Mouse (Mus musculus) layer of hippocampus, adult 6 months (tissue): ENCODE data around the gene Ndufb10. TPM values are rescaled to one million over a fixed set of nuclear protein-coding genes. Genes with fewer than 3 reads are reported as not detected.

Source experiments
- long read RNA-seq, 2 experiments: library from polyadenylated mRNA; unstranded; transcript quantifications; one replicate each; pipeline ENCODE4 v2.0.0; 2019 to 2020
- polyA plus RNA-seq: library from polyadenylated mRNA; unstranded; fragments of <200 nt; fragmentation: Nextera tagmentation; gene quantifications from 2 replicates; pipeline ENCODE4 v1.2.3, GENCODE M21; 2021

Gene Ndufb10
- polyA plus RNA-seq: 1,096 and 1,134 TPM in 2 replicates
- long read RNA-seq, experiment 1, transcript Ndufb10-201 (4 exons, 732 nt): major isoform, 570 of 610 reads
- long read RNA-seq, experiment 1, partial matches to known transcripts: 1 of 610 reads
- long read RNA-seq, experiment 1, other reads (novel, unspliced or antisense): 35 of 610 reads
- long read RNA-seq, experiment 2, transcript Ndufb10-201 (4 exons, 732 nt): major isoform, 69 of 83 reads
- long read RNA-seq, experiment 2, partial matches to known transcripts: 1 of 83 reads
- long read RNA-seq, experiment 2, other reads (novel, unspliced or antisense): 6 of 83 reads

DNA sequence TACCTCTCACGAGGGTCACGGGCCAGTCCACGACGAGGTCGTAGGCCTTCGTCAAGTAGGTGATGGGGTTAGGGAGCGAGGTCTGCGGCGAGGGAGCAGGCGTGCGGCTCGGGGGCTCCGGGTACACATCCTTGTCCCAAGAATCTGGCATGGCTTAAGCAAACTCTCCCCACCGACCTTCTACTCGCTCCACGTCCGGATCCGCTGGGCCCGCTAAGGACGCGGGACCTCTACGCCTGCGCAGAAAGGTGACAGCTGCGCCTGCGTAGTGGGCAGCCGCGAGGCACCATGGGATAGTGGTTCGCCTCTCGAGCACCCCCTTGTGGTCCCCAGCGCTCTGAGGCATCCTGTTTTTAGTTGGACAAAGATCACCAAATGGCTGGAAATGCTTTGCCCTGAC is at the start of gene Ndufb10:
TSS of gene Ndufb10 (minus strand) at position 295 of the 400 bp plus-strand sequence.

DNA sequence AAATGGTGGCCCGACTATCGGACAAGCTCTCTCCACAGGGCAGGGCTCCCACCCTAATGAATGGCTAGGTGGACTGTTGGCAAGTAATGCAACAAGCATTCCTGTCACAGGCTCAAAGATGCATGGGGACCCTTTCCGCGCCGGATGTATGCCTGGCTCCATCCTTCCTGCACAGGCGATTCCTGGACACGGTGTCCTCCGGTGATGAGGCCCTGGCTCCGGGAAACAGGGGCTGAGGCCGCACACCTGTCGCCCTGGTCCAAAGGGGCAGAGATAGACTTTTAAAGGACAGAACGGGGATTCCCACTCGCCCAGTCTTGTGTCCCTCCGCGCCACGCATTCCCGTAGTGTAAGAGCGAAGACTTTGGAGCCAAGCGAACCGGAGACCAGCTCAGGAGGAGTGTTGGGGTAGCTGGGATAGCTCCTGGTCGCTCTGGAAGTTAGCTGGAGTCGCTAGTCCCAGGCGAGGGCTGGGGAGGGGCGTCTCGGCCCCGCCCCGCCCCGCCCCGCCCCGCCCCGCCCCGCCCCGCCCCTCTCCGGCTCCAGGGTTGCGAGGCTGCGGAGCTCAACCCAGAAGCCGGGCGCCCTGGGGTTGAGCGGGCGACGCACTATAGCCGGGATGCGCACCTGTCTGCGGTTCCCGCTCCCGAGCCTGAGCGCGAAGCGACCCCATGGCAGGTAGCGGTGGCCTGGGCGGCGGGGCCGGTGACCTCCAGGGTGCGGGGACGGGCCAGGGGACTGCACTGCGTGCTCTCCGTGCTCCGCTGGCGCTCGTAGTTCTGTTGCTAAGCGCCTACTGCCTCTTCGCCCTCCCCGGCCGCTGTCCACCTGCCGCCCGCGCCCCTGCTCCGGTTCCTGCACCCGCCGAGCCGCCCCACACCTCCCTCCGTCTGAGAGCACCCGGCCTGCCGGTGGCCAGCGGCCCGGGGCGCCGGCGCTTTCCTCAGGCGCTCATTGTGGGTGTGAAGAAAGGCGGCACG is 28.4 kb upstream of the Ndufb10 start, which contains the start of gene Hs3st6:
TSS of gene Hs3st6 (plus strand) at position 574 of the 980 bp plus-strand sequence.

GRCm38 (mm10) chr17:24736330-24737051 is 12.2 kb upstream of the Ndufb10 start, which contains the start of gene Msrb1:
Msrb1 (plus strand) TSS chr17:24736642.

DNA sequence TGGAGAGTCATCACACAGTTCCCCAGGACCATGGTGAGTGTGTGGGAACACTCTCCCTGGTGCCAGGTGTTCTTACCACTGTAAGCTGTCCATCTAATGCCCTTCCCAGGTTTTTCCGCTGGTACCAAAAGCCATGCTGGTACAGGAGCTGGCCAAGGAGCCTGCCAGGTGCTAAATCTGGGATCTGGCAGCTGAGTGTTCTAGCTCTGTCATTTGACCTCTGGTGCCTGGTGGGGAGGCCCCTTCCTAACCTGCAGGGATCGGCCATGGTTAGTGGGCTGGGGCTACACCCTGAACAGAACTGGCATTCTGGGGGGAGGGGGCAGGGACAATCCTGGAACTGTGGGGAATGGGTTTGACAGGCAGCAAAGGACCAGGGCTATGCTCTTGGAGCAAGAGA is 3.3 kb upstream of the Ndufb10 start, which contains the start of gene Rpl3l:
TSS of gene Rpl3l (plus strand) at position 203 of the 400 bp plus-strand sequence.

DNA sequence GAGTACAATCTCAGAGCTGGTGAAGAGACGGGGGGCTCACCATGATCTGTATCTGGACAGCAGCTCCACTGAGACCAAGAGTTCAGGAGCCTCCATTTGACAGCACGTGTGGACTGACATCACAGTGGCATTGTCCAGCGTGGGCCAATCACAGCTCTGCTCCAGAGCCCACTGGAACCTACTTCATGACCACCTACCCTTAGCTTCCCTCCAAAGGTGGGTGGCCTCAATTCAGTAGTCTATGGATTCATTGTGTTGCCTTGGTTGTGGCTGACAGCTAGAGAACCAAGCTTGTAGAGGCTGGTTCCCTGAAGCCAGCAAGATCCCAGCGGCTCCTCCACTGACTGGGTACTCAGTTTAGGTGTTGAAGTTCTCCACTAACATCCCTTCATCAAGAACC is 6.3 kb downstream of the Ndufb10 start, which contains the start of the genes Rnf151 and Rps2:
TSS of gene Rnf151 (minus strand) at position 121 of the 400 bp plus-strand sequence.
TSS of gene Rps2 (plus strand) at position 174 of the 400 bp plus-strand sequence.

DNA sequence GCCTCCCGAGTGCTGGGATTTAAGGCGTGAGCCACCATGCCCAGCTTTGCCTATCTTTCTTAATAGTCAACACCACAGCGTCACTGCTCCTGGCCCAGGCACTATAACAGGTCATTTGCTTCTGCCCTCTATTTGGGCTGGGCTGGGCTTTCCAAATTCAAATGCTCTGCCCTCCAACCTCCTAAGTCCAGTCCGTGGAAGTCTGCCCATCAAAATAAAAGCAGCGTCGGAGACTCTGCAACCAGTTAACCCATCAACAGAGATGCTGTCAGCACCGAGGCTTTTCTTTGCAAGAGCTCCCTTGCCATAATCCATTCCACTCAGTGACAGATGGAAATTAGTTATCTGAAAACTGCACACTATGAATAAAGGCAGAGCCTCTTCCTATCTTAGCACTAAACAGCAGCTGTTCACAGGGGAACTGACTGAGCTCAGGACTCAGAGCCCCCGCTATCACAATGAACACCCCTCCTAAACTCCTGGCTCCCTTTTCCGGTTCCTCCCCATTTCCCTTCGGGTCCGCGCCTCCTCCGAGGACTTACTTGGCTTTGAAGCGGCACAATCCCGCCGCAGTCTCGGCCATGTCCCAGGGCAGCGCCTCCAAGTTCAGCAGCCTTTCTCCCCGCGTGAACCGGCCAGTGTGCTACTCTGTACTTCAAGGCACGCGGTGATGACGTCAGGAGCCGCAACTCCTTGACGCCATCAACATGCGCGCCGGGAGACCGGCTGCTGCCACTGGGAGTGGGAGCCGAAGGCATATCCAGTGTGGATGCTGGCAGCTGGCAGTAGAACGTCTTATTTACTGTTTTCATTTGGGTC is 17.1 kb downstream of the Ndufb10 start, which contains the start of gene Tbl3:
TSS of gene Tbl3 (minus strand) at position 679 of the 819 bp plus-strand sequence.

GRCm38 (mm10) chr17:24696011-24696697 is 28.1 kb downstream of the Ndufb10 start, which contains the start of the genes Gfer and Noxo1:
Gfer (minus strand) TSS chr17:24696156.
Noxo1 (plus strand) TSS chr17:24696234.

DNA sequence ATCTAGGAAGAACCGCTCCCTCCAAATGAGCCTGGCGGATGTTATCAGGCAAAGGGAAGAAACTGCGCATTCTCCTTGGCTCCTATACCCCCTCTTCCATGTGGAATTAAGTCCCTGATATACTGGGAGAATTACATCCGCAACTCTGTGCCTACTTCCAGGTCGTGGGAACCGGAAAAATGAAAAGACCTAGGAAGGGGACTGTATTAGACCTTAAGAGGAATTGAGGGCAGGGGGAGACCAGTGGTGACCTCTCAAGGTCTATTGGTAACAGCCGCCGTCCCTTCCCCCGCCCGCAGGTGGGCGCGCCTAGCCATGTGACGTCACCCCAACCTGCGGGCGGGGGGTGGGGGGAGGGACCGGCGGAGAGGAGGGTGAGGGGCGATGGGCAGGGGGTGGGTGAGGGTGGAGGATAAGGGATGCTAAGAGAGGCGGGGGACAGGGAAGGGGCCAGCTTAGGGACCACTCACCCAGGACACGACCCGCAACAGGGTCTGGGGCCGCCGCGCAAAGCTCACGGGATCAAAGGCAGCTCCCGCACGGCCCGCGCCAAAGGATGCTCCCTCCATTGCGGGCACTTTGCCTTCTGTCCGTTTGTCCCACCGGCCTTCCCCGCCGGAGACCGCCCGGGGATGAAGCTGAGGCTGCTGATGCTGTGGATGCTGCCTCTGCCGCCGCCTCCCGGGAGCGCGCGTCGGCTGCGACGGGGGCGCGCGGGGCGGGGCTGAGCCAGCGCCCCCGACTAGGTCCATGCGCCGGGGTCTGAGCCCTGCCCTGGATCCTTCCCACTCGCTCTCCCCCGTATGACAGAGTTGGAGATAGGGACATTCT is 34.8 kb downstream of the Ndufb10 start, which contains the start of gene Syngr3:
TSS of gene Syngr3 (minus strand) at position 705 of the 831 bp plus-strand sequence.

Other genes starting within 250 kb of the Ndufb10 start
- 15.9 and 16.3 TPM in 2 replicates for gene Mlst8, start 245.4 kb downstream of the Ndufb10 start, polyA plus RNA-seq
- 10.2 and 11.0 TPM in 2 replicates for gene Caskin1, start 235.9 kb downstream of the Ndufb10 start, polyA plus RNA-seq
- gene Traf7, start 196.5 kb downstream of the Ndufb10 start, polyA plus RNA-seq: 17.9 and 20.8 TPM in 2 replicates
- 52.7 and 57.7 TPM in 2 replicates for gene Rab26, start 190.3 kb downstream of the Ndufb10 start, polyA plus RNA-seq
- 8.1 and 9.0 TPM in 2 replicates for gene Pkd1, start 174.6 kb downstream of the Ndufb10 start, polyA plus RNA-seq
- 85.0 and 101 TPM in 2 replicates for gene Tsc2, start 91.8 kb downstream of the Ndufb10 start, polyA plus RNA-seq
- gene Nthl1, start 91.8 kb downstream of the Ndufb10 start, polyA plus RNA-seq: 6.2 and 6.5 TPM in 2 replicates
- 41.7 and 49.7 TPM in 2 replicates for gene Slc9a3r2, start 74.2 kb downstream of the Ndufb10 start, polyA plus RNA-seq
- 1.2 TPM in 2 replicates for gene Npw, start 66.0 kb downstream of the Ndufb10 start, polyA plus RNA-seq
- gene Zfp598, start 54.8 kb downstream of the Ndufb10 start, polyA plus RNA-seq: 0.99 and 1.2 TPM in 2 replicates
- 304 and 365 TPM in 2 replicates for gene Syngr3, start 34.5 kb downstream of the Ndufb10 start, polyA plus RNA-seq
- gene Gfer, start 28.3 kb downstream of the Ndufb10 start, polyA plus RNA-seq: 30.7 and 34.3 TPM in 2 replicates
- gene Noxo1, start 28.2 kb downstream of the Ndufb10 start, polyA plus RNA-seq: 0.87 and 0.93 TPM in 2 replicates
- 23.2 and 24.5 TPM in 2 replicates for gene Tbl3, start 16.8 kb downstream of the Ndufb10 start, polyA plus RNA-seq
- gene Rnf151, start 6.4 kb downstream of the Ndufb10 start, polyA plus RNA-seq: not detected in 2 replicates
- gene Rps2, start 6.4 kb downstream of the Ndufb10 start, polyA plus RNA-seq: 1,412 and 1,765 TPM in 2 replicates
- 0.50 TPM in 1 of 2 replicates, not detected in the other for gene Rpl3l, start 3.3 kb upstream of the Ndufb10 start, polyA plus RNA-seq
- 9.1 and 9.3 TPM in 2 replicates for gene Msrb1, start 12.2 kb upstream of the Ndufb10 start, polyA plus RNA-seq
- 0.54 and 0.67 TPM in 2 replicates for gene Hs3st6, start 28.5 kb upstream of the Ndufb10 start, polyA plus RNA-seq
- not detected in 2 replicates for gene Meiob, start 79.8 kb upstream of the Ndufb10 start, polyA plus RNA-seq
- 305 and 325 TPM in 2 replicates for gene Hagh, start 115.7 kb upstream of the Ndufb10 start, polyA plus RNA-seq
- gene Fahd1, start 125.9 kb upstream of the Ndufb10 start, polyA plus RNA-seq: 25.1 and 25.5 TPM in 2 replicates
- 0.20 TPM in 1 of 2 replicates, not detected in the other for gene Igfals, start 141.5 kb upstream of the Ndufb10 start, polyA plus RNA-seq
- 54.0 and 61.7 TPM in 2 replicates for gene Nubp2, start 161.9 kb upstream of the Ndufb10 start, polyA plus RNA-seq
- gene Spsb3, start 162.2 kb upstream of the Ndufb10 start, polyA plus RNA-seq: 82.3 and 84.0 TPM in 2 replicates
- gene Eme2, start 170.6 kb upstream of the Ndufb10 start, polyA plus RNA-seq: 15.7 and 16.4 TPM in 2 replicates
- 173 and 187 TPM in 2 replicates for gene Mrps34, start 170.6 kb upstream of the Ndufb10 start, polyA plus RNA-seq
- gene Nme3, start 172.0 kb upstream of the Ndufb10 start, polyA plus RNA-seq: 121 and 122 TPM in 2 replicates
- gene Mapk8ip3, start 212.5 kb upstream of the Ndufb10 start, polyA plus RNA-seq: 52.4 and 55.8 TPM in 2 replicates
- 4.7 and 5.9 TPM in 2 replicates for gene Jpt2, start 236.2 kb upstream of the Ndufb10 start, polyA plus RNA-seq